Mouse (Mus musculus): ENCODE measurements around the gene Rbm17.

- no peak for TF ChIP-seq CTCF (IDR thresholded peaks at IDR 0.05)
- no peak for TF ChIP-seq POLR2A (IDR thresholded peaks at IDR 0.05; ENCODE audit: insufficient read depth, low read depth, low read length)
- TF ChIP-seq EP300 (IDR thresholded peaks at IDR 0.05; ENCODE audit: insufficient read depth, low read depth, low read length) = no peak
Measured at GRCm38 (mm10) chr2:11623173-11623572, 19.2 kb upstream of the Rbm17 start.

All from heart, adult 2 months (tissue).